Comparison of ENCODE assay signal across 27 mouse cellular contexts in the genomic region with DNA sequence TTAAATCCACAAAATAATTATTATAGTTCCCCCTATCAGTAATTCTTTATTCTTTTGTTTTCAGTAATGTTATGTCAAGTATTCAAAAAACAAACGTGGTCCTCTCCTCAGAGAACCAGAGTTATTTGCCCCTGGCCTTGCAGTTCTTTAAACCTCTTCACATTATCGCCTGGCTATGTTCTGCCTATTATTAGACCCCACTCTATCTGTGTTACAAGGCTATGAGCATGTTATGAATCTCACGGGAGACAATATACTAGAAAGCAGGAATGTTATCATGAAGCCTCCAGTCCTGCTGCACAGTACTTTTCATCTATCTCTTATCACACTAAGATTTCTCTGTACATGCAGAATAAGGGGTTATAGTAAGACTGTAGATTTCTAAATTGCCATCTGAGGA.
"Had no signal": no experiment of that assay in that cellular context is flagged by ENCODE, and none has a peak within 500 bp of the region (broad histone marks: within the 10 kb centered on the region; RNA-seq: fewer than 3 reads in every experiment).

No protein-coding gene starts in this region.

- H3K27me3 ChIP-seq: hindbrain, embryonic 12.5 days; intestine, embryonic 15.5 days; limb, embryonic 12.5 days; liver, embryonic 13.5 days; liver, embryonic 15.5 days had no signal

- H3K9ac ChIP-seq: hindbrain, embryonic 12.5 days; hindbrain, embryonic 14.5 days; intestine, embryonic 15.5 days; limb, embryonic 12.5 days; liver, embryonic 13.5 days; liver, embryonic 15.5 days; liver, postnatal 0 days had no signal

- DNase-seq: gastrocnemius, adult 2 months; gastrocnemius, postnatal 10 days; gastrocnemius, postnatal 25 days; heart, adult 2 months; heart, postnatal 10 days; heart, postnatal 4 days; kidney, adult 18-20 months; kidney, adult 8-10 months; kidney, postnatal 10 days; kidney, postnatal 25 days; kidney, postnatal 4 days; liver; liver, embryonic 13.5 days; liver, postnatal 0 days had no signal

- H3K27ac ChIP-seq: gastrocnemius, adult 2 months; heart, adult 2 months; hindbrain, embryonic 10.5 days; hindbrain, embryonic 12.5 days; hindbrain, embryonic 14.5 days; intestine, embryonic 15.5 days; layer of hippocampus, adult 2 months; left cerebral cortex, adult 2 months; limb, embryonic 10.5 days; limb, embryonic 12.5 days; liver, embryonic 13.5 days; liver, embryonic 15.5 days had no signal

- ATAC-seq: hindbrain, embryonic 16.5 days; inflammation-experienced regulatory T-cells, adult 6 months; intestine, embryonic 15.5 days; intestine, postnatal 0 days; liver, postnatal 0 days had no signal

- H3K9me3 ChIP-seq: hindbrain, embryonic 12.5 days; intestine, embryonic 15.5 days; limb, embryonic 10.5 days; limb, embryonic 12.5 days; liver, embryonic 15.5 days had no signal

- H3K4me1 ChIP-seq: hindbrain, embryonic 10.5 days; hindbrain, embryonic 12.5 days; intestine, embryonic 15.5 days; limb, embryonic 10.5 days; limb, embryonic 12.5 days; liver, embryonic 13.5 days; liver, embryonic 15.5 days had no signal

- H3K4me3 ChIP-seq: gastrocnemius, adult 2 months; heart, adult 2 months; hindbrain, embryonic 10.5 days; hindbrain, embryonic 12.5 days; intestine, embryonic 15.5 days; layer of hippocampus, adult 2 months; left cerebral cortex, adult 2 months; limb, embryonic 10.5 days; limb, embryonic 12.5 days; liver, embryonic 13.5 days; liver, embryonic 15.5 days had no signal

- H3K4me2 ChIP-seq: hindbrain, embryonic 12.5 days; hindbrain, embryonic 14.5 days; intestine, embryonic 15.5 days; limb, embryonic 12.5 days; liver, embryonic 11.5 days; liver, embryonic 13.5 days; liver, embryonic 15.5 days had no signal
